Mouse (Mus musculus) liver, postnatal 0 days (tissue): ENCODE data around the gene Scn9a.

Experiments
- CTCF ChIP-seq: sonication (generic); IDR thresholded peaks from 2 replicates; pipeline ENCODE4 v1.5.1; 2016; ENCODE audit warnings: antibody characterized with exemption, low read depth
- EP300 ChIP-seq: IDR thresholded peaks from 2 replicates; pipeline ENCODE4 v1.6.1; 2016; ENCODE audit warnings: antibody characterized with exemption, low read depth, mild to moderate bottlenecking

GRCm38 (mm10) chr2:66436286-66436685 lies 198.5 kb downstream of the Scn9a start:
- no peak for TF ChIP-seq CTCF
- no peak for TF ChIP-seq EP300
